Mouse (Mus musculus): ENCODE data around the gene Rd3l. TPM values are rescaled to one million over a fixed set of nuclear protein-coding genes. Genes with fewer than 3 reads are reported as not detected.
A peak's percentile ranks its signal among the peaks of the same experiment; 100 is the strongest.

Rd3l gene
- total and polyA plus RNA-seq, 3 experiments, result 0.16 TPM; not detected in 2

GRCm38 (mm10) chr12:111974578-111974977 lies 6.5 kb downstream of the Rd3l start:
- Histone ChIP-seq H3K4me1 (ENCODE audit: insufficient read depth, low read depth, low read length) (peaks cover 6% of the 10 kb centered on the region), H3K36me3 (replicated peaks) (no peaks in the 10 kb centered on the region), H3K9me3 (replicated peaks) (peaks cover 4% of the 10 kb centered on the region; the same call in 1 of the 2 replicates), H3K4me3 (ENCODE audit: low read depth, low read length) (no peak overlapping the region), H3K27me3 (ENCODE audit: insufficient read depth, low read length) (peaks cover 66% of the 10 kb centered on the region)
- DNase-seq (ENCODE audit: low spot score), result no peak
- TF ChIP-seq GATA1 (IDR thresholded peaks at IDR 0.05; ENCODE audit: borderline replicate concordance, low read length) (no peak), POLR2AphosphoS5 (IDR thresholded peaks at IDR 0.05; ENCODE audit: insufficient replicate concordance, low read depth, low read length) (no peak), TAL1 (conservative IDR thresholded peaks at IDR 0.05; ENCODE audit: low read depth, low read length) (no peak), GATA2 (IDR thresholded peaks at IDR 0.05; ENCODE audit: borderline replicate concordance, low read depth, low read length) (no peak)
- ATAC-seq (ENCODE audit: extremely low read depth, insufficient number of reproducible peaks, low FRiP score, poor library complexity, severe bottlenecking), result no peak

- TF ChIP-seq POLR2AphosphoS5 (IDR thresholded peaks at IDR 0.05; ENCODE audit: insufficient replicate concordance, low read depth, low read length), result no peak
- TF ChIP-seq TAL1 (conservative IDR thresholded peaks at IDR 0.05; ENCODE audit: low read depth, low read length), result no peak
- TF ChIP-seq CTCF (IDR thresholded peaks at IDR 0.05; ENCODE audit: low read depth, low read length), result no peak
- no peak for TF ChIP-seq GATA1 (IDR thresholded peaks at IDR 0.05; ENCODE audit: borderline replicate concordance, low read length)
- TF ChIP-seq GATA2 (IDR thresholded peaks at IDR 0.05; ENCODE audit: borderline replicate concordance, low read depth, low read length), result no peak
- ATAC-seq (ENCODE audit: extremely low read depth, insufficient number of reproducible peaks, low FRiP score, poor library complexity, severe bottlenecking) (no peak), DNase-seq (ENCODE audit: low spot score) (no peak)
- Histone ChIP-seq H3K4me1 (ENCODE audit: insufficient read depth, low read depth, low read length) (peaks cover 12% of the 10 kb centered on the region), H3K36me3 (replicated peaks) (no peaks in the 10 kb centered on the region), H3K4me3 (ENCODE audit: low read depth, low read length) (no peak overlapping the region), H3K27me3 (ENCODE audit: insufficient read depth, low read length) (peaks cover 52% of the 10 kb centered on the region), H3K9me3 (replicated peaks) (peaks cover 7% of the 10 kb centered on the region; the same call in 1 of the 2 replicates)
These were observed 8.6 kb downstream of the Rd3l start for GRCm38 (mm10) chr12:111972504-111972903.

- H3K4me3 ChIP-seq (ENCODE audit: low read depth, low read length), result no peak within 1 kb of the TSS
- H3K27me3 ChIP-seq (ENCODE audit: insufficient read depth, low read length), result peaks cover 41% of the 10 kb centered on the region
- ATAC-seq (ENCODE audit: extremely low read depth, insufficient number of reproducible peaks, low FRiP score, poor library complexity, severe bottlenecking) (no peak), DNase-seq (ENCODE audit: low spot score) (no peak)
- no peak for TF ChIP-seq CTCF (IDR thresholded peaks at IDR 0.05; ENCODE audit: low read depth, low read length)
- no peak for TF ChIP-seq GATA2 (IDR thresholded peaks at IDR 0.05; ENCODE audit: borderline replicate concordance, low read depth, low read length)
- TF ChIP-seq GATA1 (IDR thresholded peaks at IDR 0.05; ENCODE audit: borderline replicate concordance, low read length), result no peak
- TF ChIP-seq TAL1 (conservative IDR thresholded peaks at IDR 0.05; ENCODE audit: low read depth, low read length), result no peak
- no peak for TF ChIP-seq POLR2AphosphoS5 (IDR thresholded peaks at IDR 0.05; ENCODE audit: insufficient replicate concordance, low read depth, low read length)
- peaks cover 19% of the 10 kb centered on the region for H3K4me1 ChIP-seq (ENCODE audit: insufficient read depth, low read depth, low read length)
- H3K36me3 ChIP-seq (replicated peaks), result no peaks in the 10 kb centered on the region
- peaks cover 7% of the 10 kb centered on the region; the same call in 1 of the 2 replicates for H3K9me3 ChIP-seq (replicated peaks)
These were observed 9.9 kb downstream of the Rd3l start, which contains the start of gene Tdrd9 for GRCm38 (mm10) chr12:111971231-111971686. Gene Tdrd9 (plus strand): TSS chr12:111971559.

GRCm38 (mm10) chr12:111970085-111970484 lies 11.0 kb downstream of the Rd3l start:
- Histone ChIP-seq H3K9me3 (replicated peaks) (peaks cover 7% of the 10 kb centered on the region; the same call in 1 of the 2 replicates), H3K36me3 (replicated peaks) (peaks cover 6% of the 10 kb centered on the region), H3K4me1 (ENCODE audit: insufficient read depth, low read depth, low read length) (peaks cover 31% of the 10 kb centered on the region), H3K4me3 (ENCODE audit: low read depth, low read length) (no peak overlapping the region), H3K27me3 (ENCODE audit: insufficient read depth, low read length) (peaks cover 31% of the 10 kb centered on the region)
- DNase-seq (ENCODE audit: low spot score) (no peak), ATAC-seq (ENCODE audit: extremely low read depth, insufficient number of reproducible peaks, low FRiP score, poor library complexity, severe bottlenecking) (no peak)
- TF ChIP-seq GATA1 (IDR thresholded peaks at IDR 0.05; ENCODE audit: borderline replicate concordance, low read length) (no peak), POLR2AphosphoS5 (IDR thresholded peaks at IDR 0.05; ENCODE audit: insufficient replicate concordance, low read depth, low read length) (no peak), GATA2 (IDR thresholded peaks at IDR 0.05; ENCODE audit: borderline replicate concordance, low read depth, low read length) (no peak), CTCF (IDR thresholded peaks at IDR 0.05; ENCODE audit: low read depth, low read length) (no peak), TAL1 (conservative IDR thresholded peaks at IDR 0.05; ENCODE audit: low read depth, low read length) (no peak)

GRCm38 (mm10) chr12:111966683-111967173 lies 14.4 kb downstream of the Rd3l start, which contains the start of gene Atp5mpl:
Gene Atp5mpl (minus strand): TSS chr12:111966977.
- peaks cover 40% of the 10 kb centered on the region for H3K36me3 ChIP-seq (replicated peaks)
- DNase-seq (ENCODE audit: low spot score), result peak; percentile 99
- ATAC-seq (ENCODE audit: extremely low read depth, insufficient number of reproducible peaks, low FRiP score, poor library complexity, severe bottlenecking), result peak; percentile 73
- peaks cover 6% of the 10 kb centered on the region; the same call in 1 of the 2 replicates for H3K27me3 ChIP-seq (ENCODE audit: insufficient read depth, low read length)
- H3K9me3 ChIP-seq (replicated peaks), result 0 out of 2 replicates have a peak, but pooled peaks cover 4% of the 10 kb centered on the region
- TF ChIP-seq CTCF (IDR thresholded peaks at IDR 0.05; ENCODE audit: low read depth, low read length) (peak; percentile 95), TAL1 (conservative IDR thresholded peaks at IDR 0.05; ENCODE audit: low read depth, low read length) (no peak)
- H3K4me1 ChIP-seq (ENCODE audit: insufficient read depth, low read depth, low read length), result peaks cover 49% of the 10 kb centered on the region
- peak within 1 kb of the TSS; percentile 80 for H3K4me3 ChIP-seq (ENCODE audit: low read depth, low read length)

DNA sequence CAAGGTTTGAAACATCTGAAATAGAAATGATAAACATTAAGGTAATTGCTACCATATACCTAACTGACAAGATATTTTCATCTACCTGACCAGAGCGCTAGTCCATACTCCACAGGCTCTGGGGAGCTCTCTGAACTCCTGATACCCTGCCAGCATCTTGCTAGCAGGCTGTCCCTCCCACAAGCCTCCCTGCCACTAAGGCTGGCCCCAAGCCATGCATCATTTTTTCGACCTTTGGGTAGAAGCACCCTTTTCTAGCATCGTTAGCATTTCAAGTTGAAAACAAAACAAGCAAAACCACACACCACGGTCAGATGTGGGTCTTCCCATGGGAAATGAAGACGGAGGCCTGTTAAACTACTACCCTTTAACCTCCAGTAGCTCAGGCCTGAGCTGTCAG lies 17.8 kb downstream of the Rd3l start:
- no peak for DNase-seq (ENCODE audit: low spot score)
- no peak overlapping the region for H3K4me3 ChIP-seq (ENCODE audit: low read depth, low read length)
- no peaks in the 10 kb centered on the region for H3K27me3 ChIP-seq (ENCODE audit: insufficient read depth, low read length)
- peaks cover 72% of the 10 kb centered on the region for H3K36me3 ChIP-seq (replicated peaks)
- no peak for ATAC-seq (ENCODE audit: extremely low read depth, insufficient number of reproducible peaks, low FRiP score, poor library complexity, severe bottlenecking)
- H3K9me3 ChIP-seq (replicated peaks), result 0 out of 2 replicates have a peak, but pooled peaks cover 4% of the 10 kb centered on the region
- TF ChIP-seq POLR2AphosphoS5 (IDR thresholded peaks at IDR 0.05; ENCODE audit: insufficient replicate concordance, low read depth, low read length) (no peak), GATA1 (IDR thresholded peaks at IDR 0.05; ENCODE audit: borderline replicate concordance, low read length) (no peak), GATA2 (IDR thresholded peaks at IDR 0.05; ENCODE audit: borderline replicate concordance, low read depth, low read length) (no peak), TAL1 (conservative IDR thresholded peaks at IDR 0.05; ENCODE audit: low read depth, low read length) (no peak), CTCF (IDR thresholded peaks at IDR 0.05; ENCODE audit: low read depth, low read length) (no peak)
- peaks cover 41% of the 10 kb centered on the region for H3K4me1 ChIP-seq (ENCODE audit: insufficient read depth, low read depth, low read length)

All from G1E (cell line).